Mouse (Mus musculus) ovary, postnatal 14 days (tissue): ENCODE measurements around the gene Gm21860.
"Not testable (repeated sequence)": the region's sequence is repeated elsewhere in the genome, so short reads cannot be mapped to it uniquely, and the experiment has no call there.

ENCODE experiments used
- DNase-seq: peaks from one replicate; pipeline ENCODE4 v3.0.0; 2022; ENCODE audit warnings: low spot score

The Gm21860 gene

DNA sequence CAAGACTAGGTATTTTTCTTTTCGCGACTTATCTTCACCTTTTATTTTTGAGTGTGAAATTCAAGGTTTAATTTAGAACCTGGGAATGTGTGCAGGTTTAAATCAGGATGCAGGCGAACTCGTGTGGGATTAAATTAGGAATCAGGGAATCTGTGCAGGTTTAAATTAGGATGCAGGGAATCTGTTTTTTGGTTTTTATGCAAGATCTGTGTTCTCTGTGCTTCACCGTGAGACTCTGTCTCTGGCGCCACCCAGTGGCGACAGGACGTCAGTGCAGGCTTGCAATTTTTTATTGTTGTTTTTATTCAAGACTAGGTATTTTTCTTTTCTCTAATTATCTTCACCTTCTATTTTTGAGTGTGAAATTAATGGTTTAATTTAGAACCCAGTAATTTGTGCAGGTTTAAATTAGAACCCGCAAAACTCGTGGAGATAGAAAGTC, 22.5 kb downstream of the Gm21860 start:
- not testable (repeated sequence) for DNase-seq

DNA sequence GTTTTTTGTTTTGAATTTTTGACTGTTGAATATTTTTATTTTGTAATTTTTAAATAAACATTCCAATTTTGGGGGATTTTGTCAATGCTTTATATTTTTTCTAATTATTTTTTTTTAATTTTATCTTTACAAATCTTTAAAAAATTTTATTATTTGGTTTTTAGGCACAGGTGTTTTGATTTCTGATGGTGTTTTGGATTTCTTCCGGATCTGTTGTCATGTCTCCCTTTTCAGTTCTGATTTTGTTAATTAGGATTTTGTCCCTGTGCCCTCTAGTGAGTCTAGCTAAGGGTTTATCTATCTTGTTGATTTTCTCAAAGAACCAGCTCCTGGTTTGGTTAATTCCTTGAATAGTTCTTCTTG, 23.0 kb downstream of the Gm21860 start:
- not testable (repeated sequence) for DNase-seq

DNA sequence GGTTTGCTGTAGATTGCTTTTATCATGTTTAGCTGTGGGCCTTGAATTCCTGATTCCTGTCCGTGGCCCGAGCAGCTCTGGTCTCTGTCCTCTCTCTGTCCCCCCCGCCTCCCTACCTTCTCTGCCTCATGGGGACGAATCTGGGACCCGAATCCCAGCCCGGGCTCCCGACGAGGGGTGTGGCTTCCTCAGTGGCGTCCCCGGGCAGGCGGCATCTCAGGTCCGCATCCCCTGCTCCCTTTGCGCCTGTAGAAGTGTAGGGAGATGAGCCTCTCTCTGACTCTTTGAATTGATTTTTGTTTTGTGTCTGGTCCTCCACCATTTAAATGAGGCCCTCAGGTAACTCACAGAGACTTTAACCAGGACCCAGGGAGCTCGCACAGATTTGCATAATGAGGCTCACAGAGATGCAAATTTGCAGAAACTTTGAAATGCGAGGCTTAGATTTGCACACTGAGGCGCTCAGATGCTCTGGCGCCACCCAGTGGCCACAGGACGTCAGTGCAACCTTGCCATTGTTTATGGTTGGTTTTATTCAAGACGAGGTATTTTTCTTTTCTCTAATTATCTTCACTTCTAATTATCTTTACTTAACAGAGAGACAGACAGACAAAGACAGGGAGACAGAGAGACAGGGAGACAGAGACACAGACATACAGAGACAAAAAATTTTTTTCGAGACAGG, 23.6 kb downstream of the Gm21860 start:
- not testable (repeated sequence) for DNase-seq

DNA sequence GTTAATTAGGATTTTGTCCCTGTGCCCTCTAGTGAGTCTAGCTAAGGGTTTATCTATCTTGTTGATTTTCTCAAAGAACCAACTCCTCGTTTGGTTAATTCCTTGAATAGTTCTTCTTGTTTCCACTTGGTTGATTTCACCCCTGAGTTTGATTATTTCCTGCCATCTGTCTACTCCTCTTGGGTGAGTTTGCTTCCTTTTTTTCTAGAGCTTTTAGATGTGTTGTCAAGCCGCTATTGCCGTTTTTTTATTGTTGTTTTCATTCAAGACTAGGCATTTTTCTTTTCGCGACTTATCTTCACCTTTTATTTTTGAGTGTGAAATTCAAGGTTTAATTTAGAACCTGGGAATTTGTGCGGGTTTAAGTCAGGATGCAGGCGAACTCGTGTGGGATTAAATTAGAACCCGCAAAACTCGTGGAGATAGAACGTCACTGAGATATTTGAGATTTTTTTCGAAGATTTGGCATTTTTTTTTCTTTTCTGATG, 24.8 kb downstream of the Gm21860 start:
- DNase-seq = not testable (repeated sequence)

DNA sequence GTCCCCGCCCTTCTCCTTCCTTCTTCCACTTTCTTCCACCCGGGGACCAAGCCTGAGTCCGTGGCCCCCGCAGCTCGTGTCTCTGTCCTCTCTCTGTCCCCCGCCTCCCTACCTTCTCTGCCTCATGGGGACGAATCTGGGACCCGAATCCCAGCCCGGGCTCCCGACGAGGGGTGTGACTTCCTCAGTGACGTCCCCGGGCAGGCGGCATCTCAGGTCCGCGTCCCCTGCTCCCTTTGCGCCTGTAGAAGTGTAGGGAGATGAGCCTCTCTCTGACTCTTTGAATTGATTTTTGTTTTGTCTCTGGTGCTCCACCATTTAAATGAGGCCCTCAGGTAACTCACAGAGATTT, 25.7 kb downstream of the Gm21860 start:
- DNase-seq = not testable (repeated sequence)

DNA sequence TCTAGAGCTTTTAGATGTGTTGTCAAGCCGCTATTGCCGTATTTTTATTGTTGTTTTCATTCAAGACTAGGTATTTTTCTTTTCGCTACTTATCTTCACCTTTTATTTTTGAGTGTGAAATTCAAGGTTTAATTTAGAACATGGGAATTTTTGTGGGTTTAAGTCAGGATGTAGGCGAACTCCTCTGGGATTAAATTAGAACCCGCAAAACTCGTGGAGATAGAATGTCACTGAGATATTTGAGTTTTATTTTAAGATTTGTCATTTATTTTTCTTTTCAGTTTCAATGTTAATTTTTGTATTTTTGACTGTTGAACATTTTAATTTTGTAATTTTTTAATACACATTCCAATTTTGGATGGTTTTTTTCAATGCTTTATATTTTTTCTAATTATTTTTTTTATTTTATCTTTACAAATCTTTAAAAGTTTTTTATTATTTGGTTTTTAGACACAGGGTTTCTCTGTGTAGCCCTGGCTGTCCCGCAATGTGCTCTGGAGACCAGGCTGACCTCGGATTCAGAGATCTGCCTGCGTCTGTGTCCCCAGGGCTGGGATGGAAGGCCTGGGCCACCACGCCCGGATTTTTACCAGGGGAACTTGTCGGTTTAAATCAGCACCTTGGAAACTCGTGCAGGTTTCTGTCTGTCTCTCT, 26.2 kb downstream of the Gm21860 start:
- DNase-seq = not testable (repeated sequence)

DNA sequence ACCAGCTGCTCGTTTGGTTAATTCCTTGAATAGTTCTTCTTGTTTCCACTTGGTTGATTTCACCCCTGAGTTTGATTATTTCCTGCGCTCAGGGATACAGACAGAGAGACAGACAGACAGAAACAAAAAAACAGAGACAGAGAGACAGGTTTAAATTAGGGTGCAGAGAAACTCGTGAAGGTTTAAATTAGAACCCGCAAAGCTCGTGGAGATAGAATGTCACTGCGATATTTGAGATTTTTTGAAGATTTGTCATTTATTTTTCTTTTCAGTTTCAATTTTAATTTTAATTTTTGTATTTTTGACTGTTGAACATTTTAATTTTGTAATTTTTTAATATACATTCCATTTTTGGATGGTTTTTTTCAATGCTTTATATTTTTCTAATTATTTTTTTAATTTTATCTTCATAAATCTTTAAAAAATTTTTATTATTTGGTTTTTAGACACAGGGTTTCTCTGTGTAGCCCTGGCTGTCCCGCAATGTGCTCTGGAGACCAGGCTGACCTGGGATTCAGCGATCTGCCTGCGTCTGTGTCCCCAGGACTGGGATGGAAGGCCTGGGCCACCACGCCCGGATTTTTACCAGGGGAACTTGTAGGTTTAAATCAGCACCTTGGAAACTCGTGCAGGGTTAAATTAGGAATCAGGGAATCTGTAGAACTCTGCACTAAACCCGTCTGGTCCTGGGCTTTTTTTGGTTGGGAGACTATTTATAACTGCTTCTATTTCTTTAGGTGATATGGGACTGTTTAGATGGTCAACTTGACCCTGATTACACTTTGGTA, 27.3 kb downstream of the Gm21860 start:
- not testable (repeated sequence) for DNase-seq

DNA sequence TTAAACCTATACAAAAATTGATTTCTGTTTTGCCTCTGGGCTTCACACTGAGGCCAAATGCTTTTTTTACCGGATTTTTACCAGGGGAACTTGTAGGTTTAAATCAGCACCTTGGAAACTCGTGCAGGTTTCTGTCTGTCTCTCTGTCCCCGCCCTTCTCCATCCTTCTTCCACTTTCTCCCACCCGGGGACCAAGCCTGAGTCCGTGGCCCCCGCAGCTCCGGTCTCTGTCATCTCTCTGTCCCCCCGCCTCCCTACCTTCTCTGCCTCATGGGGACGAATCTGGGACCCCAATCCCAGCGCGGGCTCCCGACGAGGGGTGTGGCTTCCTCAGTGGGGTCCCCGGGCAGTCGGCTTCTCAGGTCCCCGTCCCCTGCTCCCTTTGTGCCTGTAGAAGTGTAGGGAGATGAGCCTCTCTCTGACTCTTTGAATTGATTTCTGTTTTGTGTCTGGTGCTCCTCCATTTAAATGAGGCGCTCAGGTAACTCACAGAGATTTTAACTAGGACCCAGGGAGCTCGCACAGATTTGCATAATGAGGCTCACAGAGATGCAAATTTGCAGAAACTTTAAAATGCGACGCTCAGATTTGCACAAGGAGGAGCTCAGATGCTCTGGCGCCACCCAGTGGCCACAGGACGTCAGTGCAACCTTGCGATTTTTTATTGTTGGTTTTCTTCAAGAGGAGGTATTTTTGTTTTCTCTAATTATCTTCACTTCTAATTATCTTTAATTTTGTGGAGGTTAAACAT, 28.7 kb downstream of the Gm21860 start:
- DNase-seq = not testable (repeated sequence)

DNA sequence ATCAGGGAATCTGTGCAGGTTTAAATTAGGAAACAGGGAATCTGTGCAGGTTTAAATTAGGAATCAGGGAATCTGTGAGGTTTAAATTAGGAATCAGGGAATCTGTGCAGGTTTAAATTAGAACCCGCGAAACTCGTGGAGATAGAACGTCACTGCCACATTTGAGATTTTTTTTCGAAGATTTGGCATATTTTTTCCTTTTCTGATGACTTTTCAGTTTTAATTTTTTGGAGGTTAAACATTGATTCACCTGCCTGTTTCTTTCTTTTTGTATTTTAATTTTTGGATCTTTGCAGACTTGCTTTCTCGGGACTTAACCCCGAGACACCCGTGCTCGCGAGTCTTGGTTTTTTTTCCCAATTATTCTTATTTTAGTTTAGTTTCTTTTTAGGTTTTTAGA, 29.5 kb downstream of the Gm21860 start:
- not testable (repeated sequence) for DNase-seq

DNA sequence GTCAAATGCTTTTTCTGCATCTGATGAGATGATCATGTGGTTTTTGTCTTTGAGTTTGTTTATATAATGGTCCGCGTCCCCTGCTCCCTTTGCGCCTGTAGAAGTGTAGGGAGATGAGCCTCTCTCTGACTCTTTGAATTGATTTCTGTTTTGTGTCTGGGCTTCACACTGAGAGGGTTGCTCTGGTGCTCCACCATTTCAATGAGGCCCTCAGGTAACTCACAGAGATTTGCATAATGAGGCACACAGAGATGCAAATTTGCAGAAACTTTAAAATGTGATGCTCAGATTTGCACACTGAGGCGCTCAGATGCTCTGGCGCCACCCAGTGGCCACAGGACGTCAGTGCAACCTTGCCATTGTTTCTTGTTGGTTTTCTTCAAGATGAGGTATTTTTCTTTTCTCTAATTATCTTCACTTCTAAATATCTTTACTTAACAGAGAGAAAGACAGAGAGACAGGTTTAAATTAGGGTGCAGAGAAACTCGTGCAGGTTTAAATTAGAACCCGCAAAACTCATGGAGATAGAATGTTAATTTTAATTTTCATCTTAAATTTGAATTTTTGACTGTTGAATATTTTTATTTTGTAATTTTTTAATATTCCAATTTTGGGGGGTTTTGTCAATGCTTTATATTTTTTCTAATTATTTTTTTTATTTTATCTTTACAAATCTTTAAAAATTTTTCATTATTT, 30.5 kb downstream of the Gm21860 start:
- DNase-seq = not testable (repeated sequence)

DNA sequence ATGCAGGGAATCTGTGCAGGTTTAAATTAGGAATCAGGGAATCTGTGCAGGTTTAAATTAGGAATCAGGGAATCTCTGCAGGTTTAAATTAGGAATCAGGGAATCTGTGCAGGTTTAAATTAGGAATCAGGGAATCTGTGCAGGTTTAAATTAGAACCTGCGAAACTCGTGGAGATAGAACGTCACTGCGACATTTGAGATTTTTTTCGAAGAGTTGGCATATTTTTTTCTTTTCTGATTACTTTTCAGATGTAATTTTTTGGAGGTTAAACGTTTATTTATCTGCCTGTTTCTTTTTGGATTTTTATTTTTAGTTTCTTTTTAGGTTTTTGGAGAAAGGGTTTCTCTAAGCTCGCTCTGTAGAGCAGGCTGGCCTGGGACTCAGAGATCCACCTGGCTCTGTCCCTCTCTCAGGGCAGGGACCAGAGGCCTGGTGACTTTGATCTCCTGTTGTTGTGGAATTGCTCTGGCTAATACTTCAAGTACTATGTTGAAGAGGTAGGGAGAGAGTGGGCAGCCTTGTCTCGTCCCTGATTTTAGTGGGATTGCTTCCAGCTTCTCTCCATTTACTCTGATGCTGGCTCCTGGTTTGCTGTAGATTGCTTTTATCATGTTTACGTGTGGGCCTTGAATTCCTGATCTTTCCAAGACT, 31.2 kb downstream of the Gm21860 start:
- DNase-seq = not testable (repeated sequence)

DNA sequence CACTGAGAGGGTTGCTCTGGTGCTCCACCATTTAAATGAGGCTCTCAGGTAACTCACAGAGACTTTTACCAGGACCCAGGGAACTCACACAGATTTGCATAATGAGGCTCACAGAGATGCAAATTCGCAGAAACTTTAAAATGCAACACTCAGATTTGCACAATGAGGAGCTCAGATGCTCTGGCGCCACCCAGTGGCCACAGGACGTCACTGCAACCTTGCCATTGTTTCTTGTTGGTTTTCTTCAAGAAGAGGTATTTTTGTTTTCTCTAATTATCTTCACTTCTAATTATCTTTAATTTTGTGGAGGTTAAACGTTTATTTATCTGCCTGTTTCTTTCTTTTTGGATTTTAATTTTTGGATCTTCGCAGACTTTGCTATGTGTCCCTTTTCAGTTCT, 34.1 kb downstream of the Gm21860 start:
- DNase-seq = not testable (repeated sequence)

DNA sequence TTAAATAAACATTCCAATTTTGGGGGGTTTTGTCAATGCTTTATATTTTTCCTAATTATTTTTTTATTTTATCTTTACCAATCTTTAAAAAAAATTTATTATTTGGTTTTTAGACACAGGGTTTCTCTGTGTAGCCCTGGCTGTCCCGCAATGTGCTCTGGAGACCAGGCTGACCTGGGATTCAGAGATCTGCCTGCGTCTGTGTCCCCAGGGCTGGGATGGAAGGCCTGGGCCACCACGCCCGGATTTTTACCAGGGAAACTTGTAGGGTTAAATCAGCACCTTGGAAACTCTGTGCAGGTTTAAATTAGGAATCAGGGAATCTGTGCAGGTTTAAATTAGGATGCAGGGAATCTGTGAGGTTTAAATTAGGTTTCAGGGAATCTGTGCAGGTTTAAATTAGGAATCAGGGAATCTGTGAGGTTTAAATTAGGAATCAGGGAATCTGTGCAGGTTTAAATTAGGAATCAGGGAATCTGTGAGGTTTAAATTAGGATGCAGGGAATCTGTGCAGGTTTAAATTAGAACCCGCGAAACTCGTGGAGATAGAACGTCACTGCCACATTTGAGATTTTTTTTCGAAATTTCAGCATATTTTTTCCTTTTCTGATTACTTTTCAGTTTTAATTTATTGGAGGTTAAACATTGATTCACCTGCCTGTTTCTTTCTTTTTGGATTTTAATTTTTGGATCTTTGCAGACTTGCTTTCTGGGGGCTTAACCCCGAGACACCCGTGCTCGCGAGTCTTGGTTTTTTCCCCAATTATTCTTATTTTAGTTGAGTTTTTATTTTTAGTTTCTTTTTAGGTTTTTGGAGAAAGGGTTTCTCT, 35.0 kb downstream of the Gm21860 start:
- DNase-seq = not testable (repeated sequence)

DNA sequence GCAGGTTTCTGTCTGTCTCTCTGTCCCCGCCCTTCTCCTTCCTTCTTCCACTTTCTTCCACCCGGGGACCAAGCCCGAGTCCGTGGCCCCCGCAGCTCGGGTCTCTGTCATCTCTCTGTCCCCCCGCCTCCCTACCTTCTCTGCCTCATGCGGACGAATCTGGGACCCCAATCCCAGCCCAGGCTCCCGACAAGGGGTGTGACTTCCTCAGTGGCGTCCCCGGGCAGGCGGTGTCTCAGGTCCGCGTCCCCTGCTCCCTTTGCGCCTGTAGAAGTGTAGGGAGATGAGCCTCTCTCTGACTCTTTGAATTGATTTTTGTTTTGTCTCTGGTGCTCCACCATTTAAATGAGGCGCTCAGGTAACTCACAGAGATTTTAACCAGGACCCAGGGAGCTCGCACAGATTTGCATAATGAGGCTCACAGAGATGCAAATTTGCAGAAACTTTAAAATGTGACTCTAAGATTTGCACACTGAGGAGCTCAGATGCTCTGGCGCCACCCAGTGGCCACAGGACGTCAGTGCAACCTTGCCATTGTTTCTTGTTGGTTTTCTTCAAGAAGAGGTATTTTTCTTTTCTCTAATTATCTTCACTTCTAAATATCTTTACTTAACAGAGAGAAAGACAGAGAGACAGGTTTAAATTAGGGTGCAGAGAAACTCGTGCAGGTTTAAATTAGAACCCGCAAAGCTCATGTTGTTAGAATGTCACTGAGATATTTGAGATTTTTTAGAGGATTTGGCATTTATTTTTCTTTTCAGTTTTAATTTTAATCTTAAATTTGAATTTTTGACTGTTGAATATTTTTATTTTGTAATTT, 35.8 kb downstream of the Gm21860 start:
- DNase-seq = peak; percentile 18

DNA sequence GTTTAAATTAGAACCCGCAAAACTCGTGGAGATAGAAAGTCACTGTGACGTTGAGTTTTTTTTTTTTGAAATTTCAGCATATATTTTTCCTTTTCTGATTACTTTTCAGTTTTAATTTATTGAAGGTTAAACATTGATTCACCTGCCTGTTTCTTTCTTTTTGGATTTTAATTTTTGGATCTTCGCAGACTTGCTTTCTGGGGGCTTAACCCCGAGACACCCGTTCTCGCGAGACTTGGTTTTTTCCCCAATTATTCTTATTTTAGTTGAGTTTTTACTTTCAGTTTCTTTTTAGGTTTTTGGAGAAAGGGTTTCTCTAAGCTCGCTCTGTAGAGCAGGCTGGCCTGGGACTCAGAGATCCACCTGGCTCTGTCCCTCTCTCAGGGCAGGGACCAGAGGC, 36.6 kb downstream of the Gm21860 start:
- DNase-seq = not testable (repeated sequence)

DNA sequence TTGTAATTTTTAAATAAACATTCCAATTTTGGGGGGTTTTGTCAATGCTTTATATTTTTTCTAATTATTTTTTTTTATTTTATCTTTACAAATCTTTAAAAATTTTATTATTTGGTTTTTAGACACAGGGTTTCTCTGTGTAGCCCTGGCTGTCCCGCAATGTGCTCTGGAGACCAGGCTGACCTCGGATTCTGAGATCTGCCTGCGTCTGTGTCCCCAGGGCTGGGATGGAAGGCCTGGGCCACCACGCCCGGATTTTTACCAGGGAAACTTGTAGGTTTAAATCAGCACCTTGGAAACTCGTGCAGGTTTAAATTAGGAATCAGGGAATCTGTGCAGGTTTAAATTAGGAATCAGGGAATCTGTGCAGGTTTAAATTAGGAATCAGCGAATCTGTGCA, 37.1 kb downstream of the Gm21860 start:
- DNase-seq = not testable (repeated sequence)
